Mouse (Mus musculus) megakaryocyte, embryonic 14.5 days (primary cell): ENCODE data around the gene Nlrc3.

Experiments used
- FLI1 ChIP-seq: IDR thresholded peaks from 2 replicates; pipeline ENCODE4 v1.6.1; 2012; ENCODE audit warnings: low read length, inconsistent platforms, mixed read lengths
- GATA1 ChIP-seq: IDR thresholded peaks from 3 replicates; pipeline ENCODE4 v1.6.1; 2012; ENCODE audit warnings: mixed read lengths, low read length, inconsistent platforms, borderline replicate concordance

DNA sequence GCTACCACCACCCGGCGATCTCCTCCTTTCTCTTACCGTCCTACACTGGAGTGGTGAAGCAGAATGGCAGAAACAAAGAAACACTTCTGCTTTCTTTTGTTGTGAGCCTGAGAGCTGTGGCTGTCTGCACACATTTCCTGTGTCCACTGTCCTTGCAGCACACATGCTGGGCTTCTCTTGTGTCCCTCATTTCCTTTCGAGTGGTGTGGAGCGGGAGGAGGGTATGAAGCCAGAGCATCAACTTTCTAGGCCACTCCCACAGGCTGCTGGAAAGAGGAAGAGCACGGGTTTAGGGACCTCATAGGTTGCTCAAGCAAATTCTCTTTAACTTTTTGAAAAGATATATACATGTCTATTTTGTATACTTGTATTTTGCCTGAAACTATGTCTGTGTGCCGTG, 47.3 kb downstream of the Nlrc3 start:
- TF ChIP-seq FLI1 (no peak), GATA1 (no peak)
